Mouse (Mus musculus) cerebellum, postnatal 25 days (tissue): ENCODE data around the gene Scgb2b15.
"Not testable (repeated sequence)": the region's sequence is repeated elsewhere in the genome, so short reads cannot be mapped to it uniquely, and the experiment has no call there.

Experiments used
- DNase-seq, 2 experiments: peaks; one replicate each; pipeline ENCODE4 v3.0.0; 2021; ENCODE audit warnings: mixed read lengths in 2 of 2

The Scgb2b15 gene

DNA sequence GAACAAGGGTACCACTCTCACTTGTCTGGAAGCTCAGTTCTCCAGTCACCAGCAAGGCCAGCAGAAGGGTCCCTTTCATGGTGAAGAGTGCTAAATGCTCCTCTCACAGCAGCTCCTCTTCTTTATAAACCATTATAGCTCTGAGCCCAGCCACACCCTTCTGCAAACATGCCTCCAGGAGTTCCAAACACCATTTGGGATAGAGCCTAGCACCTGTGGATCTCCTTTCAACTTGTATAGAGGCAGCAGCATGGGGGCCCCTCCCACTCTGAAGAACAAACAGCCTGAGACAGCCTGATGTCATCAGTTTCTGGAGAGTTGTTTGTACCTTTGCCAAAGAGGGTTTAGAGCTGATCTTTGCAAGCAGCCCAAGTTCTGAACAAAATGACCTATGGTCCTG is at the start of gene Scgb2b15:
TSS of gene Scgb2b15 (minus strand) at position 101 of the 400 bp plus-strand sequence.
- not testable (repeated sequence) for DNase-seq

DNA sequence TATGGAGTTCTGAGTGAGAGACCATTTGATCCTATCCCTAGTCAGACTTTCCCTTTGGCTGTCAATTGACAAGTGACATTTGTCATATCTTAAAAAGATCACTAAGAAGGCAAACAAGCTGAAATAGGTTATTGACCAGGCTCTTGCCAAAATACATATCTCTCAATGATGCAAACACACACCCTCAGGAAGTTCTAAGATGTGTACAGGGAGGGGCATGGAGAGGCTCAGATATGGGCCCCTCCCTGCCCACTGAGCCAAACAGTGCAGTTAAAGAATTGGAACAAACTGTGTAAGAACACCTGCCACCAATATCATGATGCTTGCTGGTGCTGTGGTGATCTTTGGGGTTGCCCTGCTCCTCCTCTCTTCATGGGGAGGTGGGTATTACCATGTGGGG is 6.8 kb upstream of the Scgb2b15 start, which contains the start of gene Scgb1b15:
TSS of gene Scgb1b15 (plus strand) at position 301 of the 400 bp plus-strand sequence.
- DNase-seq: not testable (repeated sequence)
